ENCODE assay signal across 8 mouse cellular contexts in genomic region chr13:55600657-55601056, GRCm38 (mm10). TPM values are rescaled to one million over a fixed set of nuclear protein-coding genes. Genes with fewer than 3 reads are reported as not detected.
DNase-seq lines count a peak whose midpoint lies in the region; ATAC-seq and TF ChIP-seq lines count a peak whose summit lies in the region.

No protein-coding gene starts in this region.

- peak overlapping the region; percentile 86 for H3K27ac ChIP-seq in gastrocnemius, adult 2 months
- H3K27ac ChIP-seq in forebrain, postnatal 0 days (ENCODE audit: low read depth, low read length): peak overlapping the region; percentile 81
- H3K27ac ChIP-seq in liver, embryonic 13.5 days: no peak overlapping the region

- WGBS in forebrain, postnatal 0 days: 18% methylated on average over 9 of the region's 9 CpGs
- 7% methylated on average over 9 of the region's 9 CpGs for WGBS in liver, embryonic 13.5 days (ENCODE audit: insufficient replicate concordance)

- H3K4me3 ChIP-seq in gastrocnemius, adult 2 months: peak overlapping the region; percentile 86
- H3K4me3 ChIP-seq in forebrain, postnatal 0 days (ENCODE audit: low read depth, low read length): peak overlapping the region; percentile 91
- H3K4me3 ChIP-seq in liver, embryonic 13.5 days (replicated peaks): peak overlapping the region; percentile 89

- no peak for DNase-seq in gastrocnemius, adult 2 months
- DNase-seq in gastrocnemius, postnatal 4 days (ENCODE audit: low spot score in 2 of 2): no peak
- DNase-seq in MEL-GATA-1-ER (ENCODE audit: extremely low read depth, low read depth): peak; percentile 80
- DNase-seq in forebrain, postnatal 0 days: peak; percentile 45
- DNase-seq in liver, embryonic 13.5 days: no peak
- DNase-seq in naive thymus-derived CD4-positive, alpha-beta T cell, adult 2 months (ENCODE audit: low read depth): peak; percentile 66
- DNase-seq in cerebellum, adult 9-11 months: no peak
- DNase-seq in gastrocnemius, adult 8-10 months (ENCODE audit: low spot score in 2 of 2): no peak

- no peaks in the 10 kb centered on the region for H3K27me3 ChIP-seq in forebrain, postnatal 0 days (ENCODE audit: insufficient read depth, low read length)
- H3K27me3 ChIP-seq in liver, embryonic 13.5 days: no peaks in the 10 kb centered on the region

- peaks cover 36% of the 10 kb centered on the region for H3K36me3 ChIP-seq in forebrain, postnatal 0 days (ENCODE audit: insufficient read depth)
- peaks cover 38% of the 10 kb centered on the region for H3K36me3 ChIP-seq in liver, embryonic 13.5 days

- H3K9ac ChIP-seq in forebrain, postnatal 0 days: peak overlapping the region; percentile 85
- H3K9ac ChIP-seq in liver, embryonic 13.5 days: peak overlapping the region; percentile 85

- peaks cover 6% of the 10 kb centered on the region; the same call in 1 of the 2 replicates for H3K4me1 ChIP-seq in forebrain, postnatal 0 days (ENCODE audit: insufficient read depth)
- H3K4me1 ChIP-seq in liver, embryonic 13.5 days (replicated peaks): peaks cover 21% of the 10 kb centered on the region

- ATAC-seq in forebrain, postnatal 0 days: peak; percentile 64
- peak; percentile 35; the same call in 1 of the 2 replicates for ATAC-seq in liver, embryonic 13.5 days (ENCODE audit: low read depth)

- H3K4me2 ChIP-seq in forebrain, postnatal 0 days (ENCODE audit: low read depth): peak overlapping the region; percentile 73
- peak overlapping the region; percentile 91 for H3K4me2 ChIP-seq in liver, embryonic 13.5 days

- TF ChIP-seq CTCF in gastrocnemius, adult 2 months (IDR thresholded peaks at IDR 0.05): no peak
- no peak for TF ChIP-seq CTCF in forebrain, postnatal 0 days (IDR thresholded peaks at IDR 0.05; ENCODE audit: low read depth)

- intact Hi-C loops in gastrocnemius, adult 2 months (cut with DNase I): loop anchor here (1.0 to 5.0 kb wide), 2 partner anchors 40 to 127 kb away; partner anchors contain the start of gene Pcbd2

- H3K9me3 ChIP-seq in forebrain, postnatal 0 days (ENCODE audit: low read length): no peaks in the 10 kb centered on the region
- H3K9me3 ChIP-seq in liver, embryonic 13.5 days (replicated peaks): no peaks in the 10 kb centered on the region

RNA-seq across cellular contexts. Expression of gene B4galt7, which starts 1.0 kb away (rescaled TPM):
- 1 to 10 TPM; 5.9 to 7.1 TPM for total RNA-seq in gastrocnemius, adult 2 months (2021)
- total RNA-seq in gastrocnemius, postnatal 4 days (2021): 10 to 100 TPM; 11.0 to 12.1 TPM
- total RNA-seq in forebrain, postnatal 0 days (2014; rRNA removed): 57.6 and 63.1 TPM in 2 replicates
- polyA plus RNA-seq in forebrain, postnatal 0 days (2015; fragmentation: Nextera tagmentation; extraction: Ambion mirVana): 36.1 and 43.0 TPM in 2 replicates
- polyA plus RNA-seq in liver, embryonic 13.5 days (2015; fragmentation: Nextera tagmentation; extraction: Ambion mirVana): 7.0 and 7.8 TPM in 2 replicates
- total RNA-seq in gastrocnemius, adult 8-10 months (2022): 1 to 10 TPM; 4.8 to 5.8 (median 5.1) TPM

RNA-seq across cellular contexts. Expression of gene Caml, which starts 22.1 kb away (rescaled TPM):
- total RNA-seq in gastrocnemius, adult 2 months (2021): 1 to 10 TPM; 9.7 to 9.9 TPM
- 10 to 100 TPM; 22.2 to 22.7 TPM for total RNA-seq in gastrocnemius, postnatal 4 days (2021)
- 87.8 and 115 TPM in 2 replicates for total RNA-seq in forebrain, postnatal 0 days (2014; rRNA removed)
- polyA plus RNA-seq in forebrain, postnatal 0 days (2015; fragmentation: Nextera tagmentation; extraction: Ambion mirVana): 116 and 121 TPM in 2 replicates
- 15.4 and 15.9 TPM in 2 replicates for polyA plus RNA-seq in liver, embryonic 13.5 days (2015; fragmentation: Nextera tagmentation; extraction: Ambion mirVana)
- total RNA-seq in gastrocnemius, adult 8-10 months (2022): 10 to 100 TPM in 1 of 4 experiments, 1 to 10 TPM in 3; 7.8 to 11.9 (median 8.7) TPM

RNA-seq across cellular contexts. Expression of gene Tmed9, which starts 27.1 kb away (rescaled TPM):
- total RNA-seq in gastrocnemius, adult 2 months (2021): 10 to 100 TPM; 53.3 to 77.0 TPM
- total RNA-seq in gastrocnemius, postnatal 4 days (2021): 100 to 1,000 TPM; 149 to 150 TPM
- total RNA-seq in forebrain, postnatal 0 days (2014; rRNA removed): 52.9 and 56.3 TPM in 2 replicates
- polyA plus RNA-seq in forebrain, postnatal 0 days (2015; fragmentation: Nextera tagmentation; extraction: Ambion mirVana): 102 TPM in 2 replicates
- polyA plus RNA-seq in liver, embryonic 13.5 days (2015; fragmentation: Nextera tagmentation; extraction: Ambion mirVana): 65.0 and 72.6 TPM in 2 replicates
- 10 to 100 TPM; 54.1 to 64.0 (median 60.1) TPM for total RNA-seq in gastrocnemius, adult 8-10 months (2022)

RNA-seq across cellular contexts. Expression of gene Fam193b, which starts 29.7 kb away (rescaled TPM):
- 10 to 100 TPM; 14.4 to 16.6 TPM for total RNA-seq in gastrocnemius, adult 2 months (2021)
- 10 to 100 TPM; 36.5 to 38.3 TPM for total RNA-seq in gastrocnemius, postnatal 4 days (2021)
- 88.4 and 93.1 TPM in 2 replicates for total RNA-seq in forebrain, postnatal 0 days (2014; rRNA removed)
- polyA plus RNA-seq in forebrain, postnatal 0 days (2015; fragmentation: Nextera tagmentation; extraction: Ambion mirVana): 41.2 and 41.6 TPM in 2 replicates
- polyA plus RNA-seq in liver, embryonic 13.5 days (2015; fragmentation: Nextera tagmentation; extraction: Ambion mirVana): 7.9 and 8.8 TPM in 2 replicates
- total RNA-seq in gastrocnemius, adult 8-10 months (2022): 10 to 100 TPM in 3 of 4 experiments, 1 to 10 TPM in 1; 7.8 to 14.0 (median 10.1) TPM

RNA-seq across cellular contexts. Expression of gene Ddx46, which starts 34.2 kb away (rescaled TPM):
- total RNA-seq in gastrocnemius, adult 2 months (2021): 10 to 100 TPM; 20.9 to 26.9 TPM
- total RNA-seq in gastrocnemius, postnatal 4 days (2021): 10 to 100 TPM; 28.2 to 35.0 TPM
- 28.0 and 34.7 TPM in 2 replicates for total RNA-seq in forebrain, postnatal 0 days (2014; rRNA removed)
- 17.7 and 20.1 TPM in 2 replicates for polyA plus RNA-seq in forebrain, postnatal 0 days (2015; fragmentation: Nextera tagmentation; extraction: Ambion mirVana)
- polyA plus RNA-seq in liver, embryonic 13.5 days (2015; fragmentation: Nextera tagmentation; extraction: Ambion mirVana): 20.7 and 27.3 TPM in 2 replicates
- 10 to 100 TPM; 20.3 to 27.5 (median 23.8) TPM for total RNA-seq in gastrocnemius, adult 8-10 months (2022)

Comparison
In these comparisons a context has a peak if more than half of its experiments do, and no peak if none do; other contexts are left out.
1. DNase-seq: peak in MEL-GATA-1-ER (single experiment), forebrain, postnatal 0 days (single experiment) and naive thymus-derived CD4-positive, alpha-beta T cell, adult 2 months (single experiment); none in gastrocnemius, adult 2 months (single experiment), gastrocnemius, postnatal 4 days (0 of 2), liver, embryonic 13.5 days (single experiment), cerebellum, adult 9-11 months (single experiment) and gastrocnemius, adult 8-10 months (0 of 2).
2. Peak in every context shown above with its lines, with median percentiles within 50 percentile points of each other: H3K4me3 ChIP-seq.